Mouse (Mus musculus): ENCODE measurements around the gene Pdp2. TPM values are rescaled to one million over a fixed set of nuclear protein-coding genes. Genes with fewer than 3 reads are reported as not detected.

Pdp2 gene
- total and polyA plus RNA-seq, 3 experiments: 12.2 to 12.4 TPM; not detected in 1

DNA sequence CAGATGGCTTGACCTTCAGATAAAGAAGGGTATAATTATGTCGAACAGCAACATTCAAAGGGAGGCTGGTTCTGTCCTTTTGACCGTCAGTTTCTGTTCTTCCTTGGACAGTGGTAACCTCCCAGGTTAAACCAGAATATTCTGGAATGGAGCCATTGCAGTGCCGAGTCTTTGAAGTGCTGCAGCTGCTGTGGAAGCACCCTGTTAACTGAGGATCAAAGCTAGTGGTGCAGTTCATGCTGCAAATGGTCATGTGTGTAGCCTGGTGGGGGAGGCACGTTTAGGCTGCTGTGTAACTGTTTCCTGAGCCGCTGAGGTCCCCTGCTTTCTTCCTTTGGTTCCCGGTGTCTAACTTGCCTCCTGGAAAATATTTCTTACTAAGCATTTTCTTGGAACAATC lies 7.2 kb downstream of the Pdp2 start:
- H3K36me3 ChIP-seq (ENCODE audit: control insufficient read depth in 1 of 2, insufficient read depth in 2 of 2, low read length in 2 of 2): peaks cover 0 to 16% of the 10 kb centered on the region in 2 experiments; a peak in 2 of 4 replicates

DNA sequence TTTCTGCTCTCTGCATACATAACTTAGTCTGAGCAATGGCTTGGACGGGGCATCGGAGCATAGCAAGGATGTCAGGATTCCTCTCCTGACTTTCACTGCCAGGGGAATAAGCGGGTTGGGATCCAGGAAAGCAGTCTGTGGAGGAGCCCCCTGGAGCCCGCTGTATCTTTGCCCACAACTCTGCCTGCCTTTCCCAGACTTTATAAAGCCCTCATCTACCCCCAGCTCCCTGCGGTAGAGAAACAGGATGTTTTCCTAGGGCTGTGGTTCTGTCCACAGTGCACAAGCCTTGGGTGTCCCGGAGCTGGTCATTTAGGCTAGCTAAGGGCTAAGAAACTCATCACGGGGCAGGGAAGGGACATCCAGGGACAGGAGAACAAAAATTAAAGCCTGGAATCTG lies 10.1 kb downstream of the Pdp2 start:
- Histone ChIP-seq H3K27ac (ENCODE audit: control insufficient read depth, low read depth, low read length) (no peak overlapping the region), H3K4me3 (ENCODE audit: control insufficient read depth in 1 of 2, insufficient read depth in 1 of 2, low read depth in 2 of 2, low read length in 2 of 2) (no peak overlapping the region), H3K4me1 (ENCODE audit: control insufficient read depth in 1 of 2, insufficient read depth in 2 of 2, low read length in 2 of 2) (peaks cover 0 to 5% of the 10 kb centered on the region in 2 experiments; a peak in 2 of 4 replicates), H3K27me3 (ENCODE audit: control insufficient read depth in 1 of 2, insufficient read depth in 2 of 2, low read length in 2 of 2) (no peaks in the 10 kb centered on the region), H3K36me3 (ENCODE audit: control insufficient read depth in 1 of 2, insufficient read depth in 2 of 2, low read length in 2 of 2) (peaks cover 0 to 6% of the 10 kb centered on the region in 2 experiments; a peak in 2 of 4 replicates), H3K9ac (ENCODE audit: control insufficient read depth, low read depth, low read length, poor library complexity, severe bottlenecking) (no peak overlapping the region), H3K79me2 (ENCODE audit: control insufficient read depth, insufficient read depth, low read length, poor library complexity) (peaks cover 3% of the 10 kb centered on the region), H3K9me3 (replicated peaks; ENCODE audit: insufficient read depth, low read length) (no peaks in the 10 kb centered on the region)
- no peak for TF ChIP-seq KAT2A (conservative IDR thresholded peaks at IDR 0.05; ENCODE audit: low read depth, low read length)
- no peak for TF ChIP-seq MAFK (IDR thresholded peaks at IDR 0.05; ENCODE audit: borderline replicate concordance, low read depth, low read length)
- no peak for TF ChIP-seq USF2 (IDR thresholded peaks at IDR 0.05; ENCODE audit: borderline replicate concordance in 1 of 2, insufficient read depth in 1 of 2, low read depth in 1 of 2, low read length in 2 of 2)
- TF ChIP-seq TCF12 (IDR thresholded peaks at IDR 0.05; ENCODE audit: low read depth, low read length): no peak
- TF ChIP-seq ELF1 (IDR thresholded peaks at IDR 0.05; ENCODE audit: low read depth, low read length): no peak
- no peak for TF ChIP-seq TBP (IDR thresholded peaks at IDR 0.05; ENCODE audit: low read depth, low read length)
- no peak for TF ChIP-seq UBTF (IDR thresholded peaks at IDR 0.05; ENCODE audit: borderline replicate concordance, insufficient read depth, low read depth, low read length)
- TF ChIP-seq MEF2A (IDR thresholded peaks at IDR 0.05; ENCODE audit: extremely low read depth, insufficient replicate concordance, low read depth, low read length, poor library complexity, severe bottlenecking): no peak
- DNase-seq (ENCODE audit: low read depth, low spot score): no peak

More for the DNA sequence above, 7.2 kb downstream of the Pdp2 start:
- Histone ChIP-seq H3K9ac (ENCODE audit: control insufficient read depth, low read depth, low read length, poor library complexity, severe bottlenecking) (no peak overlapping the region), H3K27ac (ENCODE audit: control insufficient read depth, low read depth, low read length) (no peak overlapping the region), H3K4me1 (ENCODE audit: control insufficient read depth in 1 of 2, insufficient read depth in 2 of 2, low read length in 2 of 2) (peaks cover 0 to 10% of the 10 kb centered on the region in 2 experiments; a peak in 3 of 4 replicates), H3K79me2 (ENCODE audit: control insufficient read depth, insufficient read depth, low read length, poor library complexity) (peaks cover 21% of the 10 kb centered on the region), H3K27me3 (ENCODE audit: control insufficient read depth in 1 of 2, insufficient read depth in 2 of 2, low read length in 2 of 2) (no peaks in the 10 kb centered on the region), H3K4me3 (ENCODE audit: control insufficient read depth in 1 of 2, insufficient read depth in 1 of 2, low read depth in 2 of 2, low read length in 2 of 2) (no peak overlapping the region), H3K9me3 (replicated peaks; ENCODE audit: insufficient read depth, low read length) (no peaks in the 10 kb centered on the region)
- TF ChIP-seq MYC (IDR thresholded peaks at IDR 0.05; ENCODE audit: low read depth, low read length): no peak
- TF ChIP-seq TCF12 (IDR thresholded peaks at IDR 0.05; ENCODE audit: low read depth, low read length): no peak
- no peak for TF ChIP-seq MAZ (IDR thresholded peaks at IDR 0.05; ENCODE audit: low read depth, low read length)
- TF ChIP-seq ZMIZ1 (IDR thresholded peaks at IDR 0.05; ENCODE audit: low read depth, low read length): no peak
- DNase-seq (ENCODE audit: low read depth, low spot score): no peak

DNA sequence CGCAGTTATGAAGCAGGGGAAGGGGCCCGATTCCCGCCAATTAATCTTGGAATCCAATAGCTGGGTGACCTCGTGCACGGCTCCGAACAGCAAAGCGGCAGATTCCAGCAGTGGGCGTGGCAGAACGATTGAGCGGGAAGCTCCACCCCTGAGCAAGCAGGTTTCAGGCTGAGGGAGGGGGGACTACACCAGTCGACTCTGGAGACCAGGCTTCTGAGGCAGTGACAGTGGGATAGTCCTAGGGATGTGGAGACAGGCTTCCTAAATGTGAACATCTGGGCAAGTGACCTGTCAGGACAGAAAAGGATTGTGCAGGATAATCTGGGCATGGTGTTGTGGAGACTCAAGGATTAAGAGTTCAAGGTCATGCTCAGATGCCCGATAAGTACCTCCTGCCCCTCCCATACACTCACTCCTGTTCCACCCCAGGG lies 10.7 kb downstream of the Pdp2 start:
- Histone ChIP-seq H3K9me3 (replicated peaks; ENCODE audit: insufficient read depth, low read length) (no peaks in the 10 kb centered on the region), H3K4me1 (ENCODE audit: control insufficient read depth in 1 of 2, insufficient read depth in 2 of 2, low read length in 2 of 2) (no peaks in the 10 kb centered on the region), H3K79me2 (ENCODE audit: control insufficient read depth, insufficient read depth, low read length, poor library complexity) (peaks cover 3% of the 10 kb centered on the region; the same call in 1 of the 2 replicates), H3K36me3 (ENCODE audit: control insufficient read depth in 1 of 2, insufficient read depth in 2 of 2, low read length in 2 of 2) (peaks cover 0 to under 1% of the 10 kb centered on the region in 2 experiments; a peak in 2 of 4 replicates), H3K4me3 (ENCODE audit: control insufficient read depth in 1 of 2, insufficient read depth in 1 of 2, low read depth in 2 of 2, low read length in 2 of 2) (no peak overlapping the region), H3K27ac (ENCODE audit: control insufficient read depth, low read depth, low read length) (no peak overlapping the region), H3K9ac (ENCODE audit: control insufficient read depth, low read depth, low read length, poor library complexity, severe bottlenecking) (no peak overlapping the region), H3K27me3 (ENCODE audit: control insufficient read depth in 1 of 2, insufficient read depth in 2 of 2, low read length in 2 of 2) (no peaks in the 10 kb centered on the region)
- no peak for DNase-seq (ENCODE audit: low read depth, low spot score)
- TF ChIP-seq RCOR1 (IDR thresholded peaks at IDR 0.05; ENCODE audit: low read depth, low read length) (no peak), TBP (IDR thresholded peaks at IDR 0.05; ENCODE audit: low read depth, low read length) (no peak), TCF12 (IDR thresholded peaks at IDR 0.05; ENCODE audit: low read depth, low read length) (no peak), MEF2A (IDR thresholded peaks at IDR 0.05; ENCODE audit: extremely low read depth, insufficient replicate concordance, low read depth, low read length, poor library complexity, severe bottlenecking) (no peak), KAT2A (conservative IDR thresholded peaks at IDR 0.05; ENCODE audit: low read depth, low read length) (no peak), CHD2 (IDR thresholded peaks at IDR 0.05; ENCODE audit: low read length) (no peak), POLR2A (IDR thresholded peaks at IDR 0.05; ENCODE audit: control insufficient read depth in 1 of 2, insufficient read depth in 1 of 2, low read depth in 1 of 2, low read length in 2 of 2, poor library complexity in 1 of 2) (no peak), BHLHE40 (IDR thresholded peaks at IDR 0.05; ENCODE audit: borderline replicate concordance, low read depth, low read length) (no peak), MXI1 (IDR thresholded peaks at IDR 0.05; ENCODE audit: low read depth, low read length) (no peak), MAZ (IDR thresholded peaks at IDR 0.05; ENCODE audit: low read depth, low read length) (no peak), GABPA (IDR thresholded peaks at IDR 0.05; ENCODE audit: low read depth, low read length) (no peak), CTCF (IDR thresholded peaks at IDR 0.05 in 2 of 3, conservative IDR thresholded peaks at IDR 0.05 in 1 of 3; ENCODE audit: control insufficient read depth in 1 of 3, insufficient read depth in 1 of 3, low read depth in 2 of 3, low read length in 3 of 3, poor library complexity in 1 of 3, severe bottlenecking in 1 of 3) (no peak), ZC3H11A (IDR thresholded peaks at IDR 0.05; ENCODE audit: low read depth, low read length) (no peak), MAX (IDR thresholded peaks at IDR 0.05; ENCODE audit: low read length) (no peak), MAFK (IDR thresholded peaks at IDR 0.05; ENCODE audit: borderline replicate concordance, low read depth, low read length) (no peak)
